Mouse (Mus musculus) stomach, postnatal 0 days (tissue): ENCODE measurements around the gene Bloc1s4. TPM values are rescaled to one million over a fixed set of nuclear protein-coding genes. Genes with fewer than 3 reads are reported as not detected.

ENCODE experiments used
- ATAC-seq: fragments of 200-750 bp; cut with Nextera tagmentation; 2 replicates; pipeline ENCODE4 v1.8.0; 2017; ENCODE audit not compliant: low FRiP score, low TSS enrichment
- DNase-seq: peaks from one replicate; pipeline ENCODE4 v3.0.0-alpha.2; 2016; ENCODE audit warnings: low spot score
- H3K27ac ChIP-seq: fragments of 300-500 bp; sonication (generic); replicated peaks from 2 replicates; pipeline ENCODE4 v1.5.1; 2014; ENCODE audit warnings: mild to moderate bottlenecking, control low read depth
- H3K27me3 ChIP-seq: fragments of 300-500 bp; sonication (generic); 2 replicates; pipeline ENCODE4 v1.6.1; 2014; ENCODE audit warnings: low read length; ENCODE audit not compliant: control insufficient read depth, insufficient read depth
- H3K36me3 ChIP-seq: fragments of 300-500 bp; sonication (generic); 2 replicates; pipeline ENCODE4 v1.6.1; 2014; ENCODE audit warnings: low read length, mixed read lengths; ENCODE audit not compliant: control insufficient read depth, insufficient read depth
- H3K4me1 ChIP-seq: fragments of 300-500 bp; sonication (generic); replicated peaks from 2 replicates; pipeline ENCODE4 v1.6.1; 2014; ENCODE audit warnings: antibody characterized with exemption; ENCODE audit not compliant: control insufficient read depth, insufficient read depth
- H3K4me2 ChIP-seq: fragments of 300-500 bp; sonication (generic); replicated peaks from 2 replicates; pipeline ENCODE4 v1.6.1; 2014; ENCODE audit warnings: low read depth, mild to moderate bottlenecking, control low read depth, moderate library complexity
- H3K4me3 ChIP-seq: fragments of 300-500 bp; sonication (generic); 2 replicates; pipeline ENCODE4 v1.5.1; 2014; ENCODE audit warnings: low read depth, low read length, control low read depth
- H3K9ac ChIP-seq: fragments of 300-500 bp; sonication (generic); 2 replicates; pipeline ENCODE4 v1.6.1; 2014; ENCODE audit warnings: mild to moderate bottlenecking, low read length, control low read depth, mixed read lengths
- H3K9me3 ChIP-seq: fragments of 300-500 bp; sonication (generic); 2 replicates; pipeline ENCODE4 v1.6.1; 2016; ENCODE audit warnings: low read length; ENCODE audit not compliant: control insufficient read depth
- CTCF ChIP-seq: IDR thresholded peaks from 2 replicates; pipeline ENCODE4 v1.5.1; 2016; ENCODE audit warnings: antibody characterized with exemption, low read depth, mild to moderate bottlenecking, moderate library complexity
- EP300 ChIP-seq: optimal IDR thresholded peaks from 2 replicates; pipeline ENCODE3; 2016; ENCODE audit warnings: antibody characterized with exemption
- WGBS: fragments of 180-500 bp; shearing (Covaris S2); extraction: QIAGEN DNeasy Blood & Tissue Kit; methylation state at CpG from one replicate; pipeline ENCODE4 v1.1.7; 2014; 5-methylcytosine and 5-hydroxymethylcytosine counted together
- polyA plus RNA-seq: library from polyadenylated mRNA; unstranded; fragments of >200 nt; fragmentation: Nextera tagmentation; extraction: Ambion mirVana; gene quantifications from 2 replicates; pipeline ENCODE4 v1.2.1, GENCODE M21; 2015

The Bloc1s4 gene
- polyA plus RNA-seq, 1 experiment from 2014 or later: 21.4 TPM

DNA sequence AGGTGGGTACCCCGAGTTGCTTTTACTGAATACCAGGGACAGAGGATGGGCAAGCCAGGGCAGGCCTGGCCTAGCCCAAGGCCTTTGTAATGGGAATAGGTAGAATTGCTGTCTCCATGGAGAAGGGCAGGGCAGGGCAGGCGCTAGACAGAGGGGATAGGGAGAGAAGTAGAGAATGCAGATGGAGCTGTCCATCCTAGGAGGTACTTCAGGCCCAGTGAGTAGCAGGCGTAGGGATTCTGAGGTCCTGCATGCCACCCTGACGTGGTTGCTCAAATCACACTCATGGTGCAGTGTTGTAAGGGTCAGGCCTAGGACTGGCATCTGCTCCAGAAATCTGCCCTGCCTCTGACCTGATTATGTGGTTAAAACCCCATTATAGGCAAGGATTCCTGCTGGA is 10.7 kb downstream of the Bloc1s4 start:
- H3K27me3 ChIP-seq: no peaks in the 10 kb centered on the region
- H3K4me2 ChIP-seq: no peak overlapping the region
- H3K4me1 ChIP-seq: no peaks in the 10 kb centered on the region
- WGBS: 62% methylated on average over 4 of the region's 4 CpGs
- TF ChIP-seq EP300: no peak
- no peak for TF ChIP-seq CTCF
- DNase-seq (no peak), ATAC-seq (no peak)
- H3K9me3 ChIP-seq: no peaks in the 10 kb centered on the region
- no peak overlapping the region for H3K27ac ChIP-seq
- H3K4me3 ChIP-seq: no peak overlapping the region
- H3K36me3 ChIP-seq: no peaks in the 10 kb centered on the region
- H3K9ac ChIP-seq: no peak overlapping the region

GRCm38 (mm10) chr5:36736009-36736408 is 12.4 kb downstream of the Bloc1s4 start:
- Histone ChIP-seq H3K9me3 (no peaks in the 10 kb centered on the region), H3K27me3 (no peaks in the 10 kb centered on the region), H3K27ac (no peak overlapping the region), H3K4me2 (no peak overlapping the region), H3K36me3 (no peaks in the 10 kb centered on the region), H3K4me1 (no peaks in the 10 kb centered on the region), H3K4me3 (no peak overlapping the region), H3K9ac (no peak overlapping the region)
- no peak for TF ChIP-seq CTCF
- no peak for DNase-seq
- no peak for ATAC-seq
- WGBS: 64% methylated on average over 8 of the region's 8 CpGs

- Histone ChIP-seq H3K4me1 (no peaks in the 10 kb centered on the region), H3K4me3 (no peak overlapping the region), H3K36me3 (no peaks in the 10 kb centered on the region), H3K4me2 (no peak overlapping the region), H3K9ac (no peak overlapping the region), H3K27me3 (no peaks in the 10 kb centered on the region), H3K27ac (no peak overlapping the region), H3K9me3 (no peaks in the 10 kb centered on the region)
- no peak for TF ChIP-seq CTCF
- no peak for TF ChIP-seq EP300
- WGBS: 74% methylated on average over 6 of the region's 6 CpGs
- DNase-seq: no peak
- ATAC-seq: no peak
Observed at GRCm38 (mm10) chr5:36735106-36735505, 13.3 kb downstream of the Bloc1s4 start.

DNA sequence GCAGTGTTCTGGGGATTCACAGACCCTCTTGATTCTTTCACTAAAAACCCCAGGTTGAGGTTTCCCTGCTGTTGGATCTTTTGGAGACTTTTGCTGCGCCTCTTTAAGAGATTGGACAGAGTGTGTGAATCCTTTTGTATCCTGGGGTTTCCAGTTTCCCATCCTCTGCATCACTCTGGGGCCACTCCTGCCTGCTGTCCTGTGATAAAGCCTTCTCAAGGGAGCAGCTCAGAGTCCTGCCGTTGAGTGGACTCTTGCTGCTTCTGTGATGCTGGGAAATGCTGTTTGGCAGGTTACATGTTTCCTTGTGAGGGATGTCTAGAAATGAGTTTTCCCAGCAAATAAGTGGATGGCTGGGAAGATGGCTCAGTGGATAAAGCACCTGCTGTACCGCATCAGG is 15.0 kb downstream of the Bloc1s4 start:
- H3K9me3 ChIP-seq: no peaks in the 10 kb centered on the region
- DNase-seq: no peak
- H3K4me2 ChIP-seq: no peak overlapping the region
- H3K4me3 ChIP-seq: no peak overlapping the region
- no peaks in the 10 kb centered on the region for H3K27me3 ChIP-seq
- no peaks in the 10 kb centered on the region for H3K4me1 ChIP-seq
- WGBS: 62% methylated on average over 3 of the region's 3 CpGs
- TF ChIP-seq EP300: no peak
- no peak for TF ChIP-seq CTCF
- no peak overlapping the region for H3K27ac ChIP-seq
- H3K9ac ChIP-seq: no peak overlapping the region
- ATAC-seq: no peak
- no peaks in the 10 kb centered on the region for H3K36me3 ChIP-seq

- Histone ChIP-seq H3K27ac (no peak overlapping the region), H3K36me3 (no peaks in the 10 kb centered on the region), H3K27me3 (no peaks in the 10 kb centered on the region), H3K4me3 (no peak overlapping the region), H3K4me2 (no peak overlapping the region), H3K9me3 (no peaks in the 10 kb centered on the region), H3K4me1 (no peaks in the 10 kb centered on the region), H3K9ac (no peak overlapping the region)
- WGBS: 66% methylated on average over 7 of the region's 7 CpGs
- DNase-seq (no peak), ATAC-seq (no peak)
- no peak for TF ChIP-seq EP300
- no peak for TF ChIP-seq CTCF
Observed at GRCm38 (mm10) chr5:36731901-36732652, 16.4 kb downstream of the Bloc1s4 start.

GRCm38 (mm10) chr5:36730689-36731088 is 17.8 kb downstream of the Bloc1s4 start:
- 58% methylated on average over 3 of the region's 3 CpGs for WGBS
- Histone ChIP-seq H3K4me3 (no peak overlapping the region), H3K27ac (peak overlapping the region; percentile 30; the same call in 1 of the 2 replicates), H3K36me3 (no peaks in the 10 kb centered on the region), H3K27me3 (no peaks in the 10 kb centered on the region), H3K9me3 (no peaks in the 10 kb centered on the region), H3K9ac (no peak overlapping the region), H3K4me2 (no peak overlapping the region), H3K4me1 (no peaks in the 10 kb centered on the region)
- TF ChIP-seq EP300 (no peak), CTCF (no peak)
- ATAC-seq: peak; percentile 42; the same call in 1 of the 2 replicates
- peak; percentile 37 for DNase-seq
